Mouse (Mus musculus) thymus, adult 2 months (tissue): Measurements from ENCODE around the gene Wapl.

Source experiments
- CTCF ChIP-seq: fragments of 200-500 bp; IDR thresholded peaks from 2 replicates; pipeline ENCODE4 v1.5.1; 2012; ENCODE audit warnings: mild to moderate bottlenecking, control low read depth, low read length, moderate library complexity, borderline replicate concordance; ENCODE audit not compliant: control insufficient read depth, poor library complexity, insufficient read depth; ENCODE audit errors: extremely low read depth
- POLR2A ChIP-seq: fragments of 200-500 bp; IDR thresholded peaks from 2 replicates; pipeline ENCODE4 v1.6.1; 2012; ENCODE audit warnings: mild to moderate bottlenecking, low read length, control low read depth, moderate library complexity; ENCODE audit not compliant: control insufficient read depth, poor library complexity, insufficient read depth; ENCODE audit errors: extremely low read depth

DNA sequence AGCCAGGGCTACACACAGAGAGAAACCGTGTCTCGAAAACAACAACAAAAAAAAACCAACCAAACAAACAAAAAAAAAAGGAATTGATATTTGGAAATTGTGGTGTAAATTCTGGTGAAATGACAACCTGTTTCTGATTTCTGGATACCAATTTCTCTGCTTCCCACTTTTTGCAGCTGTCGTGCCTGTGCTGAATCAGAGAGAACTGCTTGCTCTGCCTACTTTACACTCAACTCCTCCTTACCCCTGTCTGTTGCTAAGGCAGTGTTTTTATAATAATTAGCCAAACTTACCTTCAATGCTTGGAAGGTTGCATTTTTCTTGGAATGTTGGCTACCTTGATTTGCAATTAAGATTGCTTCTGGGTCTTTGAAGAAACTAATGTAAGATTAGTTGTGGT is 38.3 kb downstream of the Wapl start:
- TF ChIP-seq POLR2A (no peak), CTCF (no peak)
